Mouse (Mus musculus) right cerebral cortex, postnatal 10 days (tissue): ENCODE measurements around the gene Tmem170.

Source experiments
- DNase-seq, 2 experiments: peaks; one replicate each; pipeline ENCODE4 v3.0.0; 2021; ENCODE audit warnings: low spot score in 2 of 2

The Tmem170 gene

GRCm38 (mm10) chr8:111813818-111814217 is 62.7 kb downstream of the Tmem170 start:
- no peak for DNase-seq
